Mouse (Mus musculus) kidney, embryonic 16.5 days (tissue): ENCODE results near the gene Accsl. TPM values are rescaled to one million over a fixed set of nuclear protein-coding genes. Genes with fewer than 3 reads are reported as not detected.

Experiments
- ATAC-seq: fragments of 200-750 bp; cut with Nextera tagmentation; 2 replicates; pipeline ENCODE4 v1.8.0; 2017; ENCODE audit warnings: moderate TSS enrichment; ENCODE audit not compliant: low FRiP score, low TSS enrichment
- H3K27ac ChIP-seq: fragments of 300-500 bp; sonication (generic); 2 replicates; pipeline ENCODE4 v1.5.1; 2014; ENCODE audit warnings: low read length
- H3K27me3 ChIP-seq: fragments of 300-500 bp; sonication (generic); 2 replicates; pipeline ENCODE4 v1.6.1; 2014; ENCODE audit warnings: low read length, control low read depth, mixed read lengths; ENCODE audit not compliant: insufficient read depth
- H3K36me3 ChIP-seq: fragments of 300-500 bp; sonication (generic); 2 replicates; pipeline ENCODE4 v1.6.1; 2014; ENCODE audit warnings: low read length, control low read depth, mixed read lengths; ENCODE audit not compliant: insufficient read depth
- H3K4me1 ChIP-seq: fragments of 300-500 bp; sonication (generic); 2 replicates; pipeline ENCODE4 v1.6.1; 2014; ENCODE audit warnings: low read length, control low read depth, mixed read lengths; ENCODE audit not compliant: insufficient read depth
- H3K4me2 ChIP-seq: fragments of 300-500 bp; sonication (generic); replicated peaks from 2 replicates; pipeline ENCODE4 v1.6.1; 2014; ENCODE audit warnings: low read depth, low read length
- H3K4me3 ChIP-seq: fragments of 300-500 bp; sonication (generic); 2 replicates; pipeline ENCODE4 v1.5.1; 2014; ENCODE audit warnings: mild to moderate bottlenecking, low read length
- H3K9ac ChIP-seq: fragments of 300-500 bp; sonication (generic); replicated peaks from 2 replicates; pipeline ENCODE4 v1.6.1; 2014; ENCODE audit warnings: low read length
- H3K9me3 ChIP-seq: fragments of 300-500 bp; sonication (generic); 2 replicates; pipeline ENCODE4 v1.6.1; 2016; ENCODE audit warnings: low read length, control low read depth
- WGBS: fragments of 180-500 bp; shearing (Covaris S2); extraction: QIAGEN DNeasy Blood & Tissue Kit; methylation state at CpG from one replicate; pipeline ENCODE4 v1.1.7; 2014; 5-methylcytosine and 5-hydroxymethylcytosine counted together
- polyA plus RNA-seq: library from polyadenylated mRNA; unstranded; fragments of >200 nt; fragmentation: Nextera tagmentation; extraction: Ambion mirVana; gene quantifications from 2 replicates; pipeline ENCODE4 v1.2.1, GENCODE M21; 2015

Accsl gene
- polyA plus RNA-seq, 1 experiment from 2014 or later = not detected

GRCm38 (mm10) chr2:93858845-93859244, 10.1 kb downstream of the Accsl start:
- WGBS = 76% methylated on average over 12 of the region's 12 CpGs
- no peak overlapping the region for H3K9ac ChIP-seq
- H3K36me3 ChIP-seq = no peaks in the 10 kb centered on the region
- no peaks in the 10 kb centered on the region for H3K27me3 ChIP-seq
- H3K4me1 ChIP-seq = no peaks in the 10 kb centered on the region
- H3K4me3 ChIP-seq = no peak overlapping the region
- no peak overlapping the region for H3K4me2 ChIP-seq
- ATAC-seq = no peak
- no peak overlapping the region for H3K27ac ChIP-seq
- no peaks in the 10 kb centered on the region for H3K9me3 ChIP-seq

DNA sequence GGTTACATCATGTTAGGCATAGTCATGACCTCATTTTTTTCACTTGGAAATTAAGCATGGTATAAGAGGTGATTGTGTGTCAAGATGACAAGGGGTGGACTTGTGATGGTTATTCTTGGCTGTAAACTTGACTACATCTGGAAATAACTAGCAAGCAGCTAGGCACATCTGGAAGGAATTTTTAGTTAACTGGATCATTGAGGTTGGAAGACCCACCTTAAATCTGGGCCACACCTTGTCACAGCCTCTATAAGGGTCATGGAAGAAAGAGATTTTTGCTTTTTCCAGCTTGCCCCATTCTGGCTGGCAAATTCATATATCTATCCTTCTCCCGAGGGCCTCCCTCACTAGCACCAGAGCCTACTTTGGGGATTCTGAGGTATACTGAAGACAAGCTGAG, 17.7 kb downstream of the Accsl start:
- Histone ChIP-seq H3K36me3 (no peaks in the 10 kb centered on the region), H3K4me3 (no peak overlapping the region), H3K27me3 (no peaks in the 10 kb centered on the region), H3K9me3 (no peaks in the 10 kb centered on the region), H3K27ac (no peak overlapping the region), H3K4me1 (peaks cover 12% of the 10 kb centered on the region), H3K4me2 (no peak overlapping the region), H3K9ac (no peak overlapping the region)
- ATAC-seq = no peak
- WGBS = 90% methylated on average over 1 of the region's 1 CpGs

GRCm38 (mm10) chr2:93850317-93850944, 18.5 kb downstream of the Accsl start:
- WGBS = 39% methylated on average over 13 of the region's 13 CpGs
- Histone ChIP-seq H3K27me3 (no peaks in the 10 kb centered on the region), H3K9me3 (no peaks in the 10 kb centered on the region), H3K36me3 (no peaks in the 10 kb centered on the region; the same call in 1 of the 2 replicates), H3K4me3 (peak overlapping the region; percentile 69), H3K27ac (no peak overlapping the region), H3K4me2 (peak overlapping the region; percentile 82), H3K9ac (no peak overlapping the region), H3K4me1 (peaks cover 12% of the 10 kb centered on the region)
- no peak for ATAC-seq

GRCm38 (mm10) chr2:93849505-93850089, 19.4 kb downstream of the Accsl start, which contains the start of gene Accs:
Gene Accs, minus strand, starts transcription at chr2:93849943.
- Histone ChIP-seq H3K27me3 (no peaks in the 10 kb centered on the region), H3K4me1 (peaks cover 12% of the 10 kb centered on the region), H3K27ac (peak within 1 kb of the TSS; percentile 88), H3K9ac (peak within 1 kb of the TSS; percentile 87), H3K36me3 (no peaks in the 10 kb centered on the region; the same call in 1 of the 2 replicates), H3K9me3 (no peaks in the 10 kb centered on the region), H3K4me2 (peak within 1 kb of the TSS; percentile 82), H3K4me3 (peak within 1 kb of the TSS; percentile 69)
- peak; percentile 94 for ATAC-seq
- 0% methylated on average over 28 of the region's 28 CpGs for WGBS

DNA sequence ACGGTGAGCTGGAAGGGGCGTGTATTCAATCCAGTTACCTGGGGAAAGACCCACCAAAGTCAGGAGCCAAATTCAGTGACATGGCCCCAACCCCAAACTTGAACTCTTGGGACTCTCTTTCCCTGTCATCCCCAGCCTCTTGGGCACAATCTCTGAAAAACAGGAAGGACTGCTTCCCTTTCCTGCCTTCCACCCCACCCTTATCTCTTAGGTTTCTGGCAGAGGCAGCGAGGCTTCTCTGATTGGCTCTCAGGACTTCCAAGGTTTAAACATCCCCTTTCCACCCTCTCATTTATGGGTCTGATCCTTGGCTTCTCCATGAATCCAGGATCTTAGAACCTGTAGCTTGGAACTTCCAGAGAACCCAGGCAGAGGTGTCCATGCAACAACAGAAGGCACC, 27.6 kb downstream of the Accsl start:
- no peak overlapping the region for H3K27ac ChIP-seq
- no peaks in the 10 kb centered on the region for H3K27me3 ChIP-seq
- 90% methylated on average over 3 of the region's 3 CpGs for WGBS
- no peak overlapping the region for H3K4me2 ChIP-seq
- H3K36me3 ChIP-seq = peaks cover 35% of the 10 kb centered on the region
- no peak overlapping the region for H3K9ac ChIP-seq
- no peak for ATAC-seq
- H3K4me3 ChIP-seq = no peak overlapping the region
- no peaks in the 10 kb centered on the region for H3K9me3 ChIP-seq
- H3K4me1 ChIP-seq = no peaks in the 10 kb centered on the region

DNA sequence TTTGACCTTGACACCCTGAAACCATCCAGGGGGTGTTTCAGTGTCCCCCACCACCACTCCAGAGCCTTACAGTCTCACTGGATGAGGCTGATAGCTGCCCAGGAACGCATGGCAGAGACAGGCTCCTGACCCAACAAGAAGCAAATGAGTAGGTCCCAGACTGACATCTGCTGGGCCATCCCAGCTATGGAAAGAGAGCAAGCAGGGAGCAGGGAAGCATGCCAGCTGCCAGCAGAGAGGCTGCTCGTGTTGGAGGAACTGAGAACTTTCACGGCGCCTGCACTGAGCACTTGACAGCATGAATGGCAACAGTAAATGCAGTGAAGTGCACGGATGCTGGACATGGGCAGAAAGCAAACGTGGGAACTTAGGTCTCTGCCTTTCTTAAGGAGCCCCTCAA, 28.8 kb downstream of the Accsl start:
- no peak for ATAC-seq

DNA sequence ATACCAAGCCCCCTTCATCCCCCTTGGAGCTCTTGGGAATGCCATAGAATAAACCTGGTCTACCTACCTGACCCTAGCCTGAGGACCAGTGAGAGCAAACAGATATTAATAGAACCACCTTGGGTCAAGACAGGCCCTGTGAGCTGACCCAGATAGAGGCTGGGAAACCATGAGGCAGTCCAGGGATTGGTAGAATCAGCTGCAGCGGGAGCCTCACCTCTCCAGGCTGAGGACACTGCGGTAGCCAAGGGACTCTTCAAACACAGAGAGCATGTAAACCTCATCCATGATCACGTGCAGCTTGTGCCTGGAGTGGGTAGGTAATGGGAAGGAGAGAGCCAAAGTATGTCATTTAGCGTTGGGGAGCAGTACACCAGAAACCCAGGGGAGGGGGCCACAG, 30.0 kb downstream of the Accsl start:
- Histone ChIP-seq H3K9ac (no peak overlapping the region), H3K9me3 (no peaks in the 10 kb centered on the region), H3K4me2 (no peak overlapping the region), H3K4me1 (no peaks in the 10 kb centered on the region), H3K36me3 (peaks cover 32% of the 10 kb centered on the region), H3K4me3 (no peak overlapping the region), H3K27ac (no peak overlapping the region), H3K27me3 (no peaks in the 10 kb centered on the region)
- no peak for ATAC-seq
- WGBS = over 99% methylated on average over 4 of the region's 4 CpGs

More for the DNA sequence above, 28.8 kb downstream of the Accsl start:
- H3K4me3 ChIP-seq = no peak overlapping the region
- H3K4me1 ChIP-seq = no peaks in the 10 kb centered on the region
- H3K4me2 ChIP-seq = no peak overlapping the region
- 84% methylated on average over 6 of the region's 6 CpGs for WGBS
- peaks cover 35% of the 10 kb centered on the region for H3K36me3 ChIP-seq
- no peak overlapping the region for H3K27ac ChIP-seq
- H3K9me3 ChIP-seq = no peaks in the 10 kb centered on the region
- H3K9ac ChIP-seq = no peak overlapping the region
- no peaks in the 10 kb centered on the region for H3K27me3 ChIP-seq

DNA sequence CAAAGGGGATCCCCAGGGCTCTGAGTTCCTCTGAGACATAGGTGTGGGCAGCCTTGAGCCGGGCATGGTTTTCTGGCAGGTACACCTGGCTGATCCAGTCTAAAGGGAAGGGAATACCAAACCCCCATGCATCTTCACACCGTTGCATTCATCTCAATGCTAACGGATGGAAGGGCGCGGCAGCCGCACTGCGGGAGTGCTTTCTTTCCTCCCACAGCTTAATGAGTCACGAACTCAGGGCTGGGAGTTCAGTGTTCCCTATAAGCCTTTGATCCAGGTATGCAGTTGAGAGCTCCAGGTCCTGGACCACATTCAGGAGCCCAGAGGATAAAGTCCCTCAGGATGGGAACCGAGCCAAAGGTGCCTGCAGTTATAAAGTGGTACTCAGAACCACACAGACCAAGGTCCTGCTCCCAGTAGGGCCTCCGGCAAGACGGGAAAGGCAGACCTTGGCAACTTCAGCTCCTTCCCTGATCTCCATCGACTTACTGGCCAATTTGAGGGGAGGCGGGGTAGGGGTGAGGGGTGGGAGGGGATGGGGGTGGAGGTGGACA, 32.6 kb downstream of the Accsl start:
- H3K27me3 ChIP-seq = no peaks in the 10 kb centered on the region
- peaks cover 26% of the 10 kb centered on the region for H3K36me3 ChIP-seq
- H3K27ac ChIP-seq = no peak overlapping the region
- no peak for ATAC-seq
- H3K9me3 ChIP-seq = no peaks in the 10 kb centered on the region
- WGBS = 78% methylated on average over 13 of the region's 13 CpGs
- H3K4me3 ChIP-seq = no peak overlapping the region
- H3K9ac ChIP-seq = no peak overlapping the region
- no peaks in the 10 kb centered on the region for H3K4me1 ChIP-seq
- no peak overlapping the region for H3K4me2 ChIP-seq

- H3K36me3 ChIP-seq = peaks cover 19% of the 10 kb centered on the region
- no peak overlapping the region for H3K4me2 ChIP-seq
- ATAC-seq = no peak
- H3K4me3 ChIP-seq = no peak overlapping the region
- no peaks in the 10 kb centered on the region for H3K27me3 ChIP-seq
- H3K9ac ChIP-seq = no peak overlapping the region
- no peaks in the 10 kb centered on the region for H3K9me3 ChIP-seq
- WGBS = 80% methylated on average over 11 of the region's 11 CpGs
- H3K27ac ChIP-seq = no peak overlapping the region
- no peaks in the 10 kb centered on the region for H3K4me1 ChIP-seq
These were observed 33.4 kb downstream of the Accsl start for GRCm38 (mm10) chr2:93835596-93835995.

- ATAC-seq = no peak
- H3K4me1 ChIP-seq = peaks cover 8% of the 10 kb centered on the region
- no peaks in the 10 kb centered on the region for H3K9me3 ChIP-seq
- H3K36me3 ChIP-seq = no peaks in the 10 kb centered on the region; the same call in 1 of the 2 replicates
- WGBS = 18% methylated on average over 8 of the region's 8 CpGs
- H3K4me2 ChIP-seq = no peak overlapping the region
- H3K9ac ChIP-seq = no peak overlapping the region
- H3K4me3 ChIP-seq = no peak overlapping the region
- no peaks in the 10 kb centered on the region for H3K27me3 ChIP-seq
- H3K27ac ChIP-seq = no peak overlapping the region
These were observed 45.4 kb downstream of the Accsl start for GRCm38 (mm10) chr2:93823519-93823918.
